Mouse (Mus musculus) spleen, postnatal 10 days (tissue): Measurements from ENCODE around the gene Smim8.

Source experiments
- DNase-seq, 2 experiments: peaks; one replicate each; pipeline ENCODE4 v3.0.0; 2021 to 2022; ENCODE audit warnings: low spot score in 2 of 2

The Smim8 gene

GRCm38 (mm10) chr4:34720127-34720895 lies 57.9 kb downstream of the Smim8 start:
- DNase-seq = no peak

GRCm38 (mm10) chr4:34719421-34719820 lies 58.8 kb downstream of the Smim8 start:
- no peak for DNase-seq
